In the genomic region with DNA sequence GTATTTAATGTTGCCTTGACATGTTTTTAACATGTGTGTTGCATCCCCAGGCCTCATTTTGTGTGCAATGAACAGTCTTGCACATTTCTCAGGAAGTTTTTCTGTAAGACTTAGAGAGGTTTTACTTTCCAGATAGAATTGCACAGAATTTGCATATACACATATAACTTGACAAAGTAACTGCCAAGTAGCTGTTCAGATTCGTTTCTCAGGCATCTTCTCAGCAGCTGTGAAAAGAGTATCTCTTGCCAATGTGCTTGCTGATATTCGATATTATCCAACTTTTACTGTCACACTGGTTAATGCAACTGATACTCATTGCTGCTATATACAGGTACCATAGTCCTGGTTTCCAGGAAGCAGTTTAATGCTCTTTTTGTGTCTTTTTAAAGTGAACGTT, we compare ENCODE assay signal across 22 mouse cellular contexts.
"Had no signal": no experiment of that assay in that cellular context is flagged by ENCODE, and none has a peak within 500 bp of the region (broad histone marks: within the 10 kb centered on the region; RNA-seq: fewer than 3 reads in every experiment).

No protein-coding gene starts in this region.

- ATAC-seq: liver, postnatal 0 days; lung, postnatal 0 days; midbrain, embryonic 13.5 days; midbrain, embryonic 16.5 days had no signal

- H3K27ac ChIP-seq: left cerebral cortex, adult 2 months; limb, embryonic 12.5 days; limb, embryonic 15.5 days; liver, embryonic 14.5 days; macrophage; midbrain, embryonic 10.5 days; midbrain, embryonic 13.5 days; neural tube, embryonic 13.5 days; stomach, postnatal 0 days had no signal

- H3K36me3 ChIP-seq: limb, embryonic 12.5 days; limb, embryonic 15.5 days; midbrain, embryonic 10.5 days; midbrain, embryonic 13.5 days; neural tube, embryonic 13.5 days had no signal

- H3K27me3 ChIP-seq: limb, embryonic 12.5 days; limb, embryonic 15.5 days; megakaryocyte, embryonic 14.5 days; midbrain, embryonic 13.5 days; neural tube, embryonic 13.5 days had no signal

- H3K4me2 ChIP-seq: limb, embryonic 12.5 days; limb, embryonic 15.5 days; liver, embryonic 11.5 days; lung, embryonic 14.5 days; midbrain, embryonic 13.5 days; neural tube, embryonic 13.5 days had no signal

- DNase-seq: kidney, adult 9 months; kidney, postnatal 14 days; layer of hippocampus, postnatal 36 days; liver, postnatal 0 days; lung, embryonic 14.5 days; retina, postnatal 1 day; right cerebral cortex, postnatal 4 days; thymus, postnatal 25 days had no signal

- H3K9me3 ChIP-seq: limb, embryonic 12.5 days; limb, embryonic 15.5 days; megakaryocyte, embryonic 14.5 days; midbrain, embryonic 10.5 days; midbrain, embryonic 13.5 days; neural tube, embryonic 13.5 days had no signal

- H3K4me3 ChIP-seq: left cerebral cortex, adult 2 months; limb, embryonic 12.5 days; limb, embryonic 15.5 days; megakaryocyte, embryonic 14.5 days; midbrain, embryonic 10.5 days; midbrain, embryonic 13.5 days; myocyte; neural tube, embryonic 13.5 days had no signal

- H3K4me1 ChIP-seq: limb, embryonic 12.5 days; limb, embryonic 15.5 days; megakaryocyte, embryonic 14.5 days; midbrain, embryonic 10.5 days; midbrain, embryonic 13.5 days; neural tube, embryonic 13.5 days had no signal

- H3K9ac ChIP-seq: limb, embryonic 12.5 days; limb, embryonic 15.5 days; liver, embryonic 14.5 days; liver, postnatal 0 days; lung, embryonic 14.5 days; midbrain, embryonic 13.5 days; neural tube, embryonic 13.5 days had no signal
